Mouse (Mus musculus): ENCODE results near the gene Elmo1. TPM values are rescaled to one million over a fixed set of nuclear protein-coding genes. Genes with fewer than 3 reads are reported as not detected.

Elmo1 gene
- polyA plus RNA-seq, 1 experiment = 11.3 TPM

DNA sequence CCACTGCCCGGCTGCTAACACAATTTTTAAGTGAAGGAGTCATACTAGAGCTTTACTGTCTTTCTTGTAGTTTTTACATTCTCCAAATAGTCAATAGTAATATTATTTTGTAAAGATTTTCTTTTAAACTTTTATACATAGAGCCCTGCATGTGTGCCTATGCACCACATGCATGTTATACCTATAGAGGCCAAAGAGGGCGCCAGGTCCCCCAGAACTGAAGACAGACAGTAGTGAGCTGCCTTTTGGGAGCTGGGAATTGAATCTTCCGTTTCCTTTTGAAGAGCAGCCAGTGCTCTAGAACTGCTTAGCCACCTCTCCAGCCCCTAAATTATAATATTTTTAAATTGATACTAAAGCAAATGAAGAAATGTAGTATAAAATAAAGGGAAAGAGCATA lies 398.7 kb downstream of the Elmo1 start:
- no peak for DNase-seq (ENCODE audit: low read depth, low spot score)
- 87% methylated on average over 3 of the region's 3 CpGs for WGBS

GRCm38 (mm10) chr13:20489698-20490417 lies 399.5 kb downstream of the Elmo1 start:
- WGBS = 60% methylated on average over 8 of the region's 8 CpGs
- peak; percentile 31 for DNase-seq (ENCODE audit: low read depth, low spot score)

GRCm38 (mm10) chr13:20490860-20491594 lies 400.6 kb downstream of the Elmo1 start:
- WGBS = 59% methylated on average over 5 of the region's 5 CpGs
- DNase-seq (ENCODE audit: low read depth, low spot score) = no peak

- 30% methylated on average over 3 of the region's 3 CpGs for WGBS
- DNase-seq (ENCODE audit: low read depth, low spot score) = no peak
Measured at GRCm38 (mm10) chr13:20491666-20492065, 401.3 kb downstream of the Elmo1 start.

- no peak for DNase-seq (ENCODE audit: low read depth, low spot score)
- 85% methylated on average over 6 of the region's 6 CpGs for WGBS
Measured at GRCm38 (mm10) chr13:20494047-20494739, 403.8 kb downstream of the Elmo1 start.

DNA sequence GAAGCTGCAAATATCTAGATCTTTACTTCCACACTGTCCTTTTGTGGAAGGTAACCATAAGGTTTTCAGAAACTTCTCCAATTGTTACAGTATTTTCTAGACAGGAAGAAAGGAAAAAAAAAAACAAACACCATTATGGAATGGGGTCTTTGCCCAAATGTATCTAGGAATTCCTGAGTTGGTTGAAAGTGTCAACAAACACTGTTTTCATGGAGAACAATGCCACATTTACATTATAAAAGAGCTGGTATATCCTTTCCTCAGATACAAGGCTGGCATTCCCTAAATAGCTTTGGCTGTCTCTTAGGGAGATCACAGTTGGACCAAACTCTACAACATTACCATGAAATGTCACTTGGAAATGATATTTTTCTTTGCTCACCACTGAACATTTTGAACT lies 411.5 kb downstream of the Elmo1 start:
- no peak for DNase-seq (ENCODE audit: low read depth, low spot score)

- no peak for DNase-seq (ENCODE audit: low read depth, low spot score)
- 95% methylated on average over 3 of the region's 3 CpGs for WGBS
Measured at GRCm38 (mm10) chr13:20503371-20503770, 413.0 kb downstream of the Elmo1 start.

GRCm38 (mm10) chr13:20507381-20508129 lies 417.2 kb downstream of the Elmo1 start:
- 85% methylated on average over 10 of the region's 10 CpGs for WGBS
- DNase-seq (ENCODE audit: low read depth, low spot score) = no peak

DNA sequence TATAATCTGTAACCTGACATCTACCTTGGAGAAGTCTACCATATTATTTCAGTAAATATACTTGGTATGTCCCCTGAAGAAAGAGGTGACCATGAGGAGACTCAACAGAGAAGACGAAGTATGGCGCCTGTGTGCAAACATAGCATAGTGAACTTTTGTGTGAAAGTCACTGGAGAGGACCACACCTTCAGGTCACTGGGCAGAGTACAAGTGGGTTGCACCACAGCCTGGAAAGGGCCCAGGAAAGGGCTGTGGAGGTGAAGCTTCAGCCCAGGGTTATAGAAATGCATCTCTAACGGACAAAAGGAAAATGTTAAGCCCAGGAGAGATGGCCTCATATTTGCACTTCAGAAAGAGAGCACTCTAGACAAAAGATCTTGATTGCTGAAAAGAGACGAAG lies 420.6 kb downstream of the Elmo1 start:
- 87% methylated on average over 4 of the region's 4 CpGs for WGBS
- DNase-seq (ENCODE audit: low read depth, low spot score) = no peak

- DNase-seq (ENCODE audit: low read depth, low spot score) = no peak
- WGBS = 44% methylated on average over 10 of the region's 10 CpGs
Measured at GRCm38 (mm10) chr13:20512317-20513240, 422.2 kb downstream of the Elmo1 start.

DNA sequence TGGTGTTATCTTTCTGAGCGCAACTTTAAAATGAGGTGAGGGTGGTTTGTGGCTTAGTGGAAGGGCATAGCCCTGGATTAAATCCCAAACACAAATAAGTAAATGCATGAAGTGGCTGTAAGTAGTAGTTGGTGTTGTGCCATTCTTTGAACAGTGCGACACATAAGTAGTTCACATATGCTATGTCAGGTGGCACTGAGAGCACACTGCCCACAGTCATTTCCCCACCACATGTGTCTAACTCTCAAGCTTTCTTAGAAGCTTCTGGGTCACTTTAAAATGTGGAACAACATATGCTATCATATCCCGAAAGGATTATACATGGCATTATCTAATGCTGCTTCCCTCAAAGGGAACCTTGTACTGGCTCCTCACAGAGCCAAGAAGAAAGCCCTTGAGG lies 424.3 kb downstream of the Elmo1 start:
- DNase-seq (ENCODE audit: low read depth, low spot score) = no peak
- WGBS = 97% methylated on average over 3 of the region's 3 CpGs

GRCm38 (mm10) chr13:20516096-20516495 lies 425.7 kb downstream of the Elmo1 start:
- 59% methylated on average over 4 of the region's 4 CpGs for WGBS
- no peak for DNase-seq (ENCODE audit: low read depth, low spot score)

- DNase-seq (ENCODE audit: low read depth, low spot score) = no peak
- WGBS = 64% methylated on average over 4 of the region's 4 CpGs
Measured at GRCm38 (mm10) chr13:20517702-20518101, 427.3 kb downstream of the Elmo1 start.

DNA sequence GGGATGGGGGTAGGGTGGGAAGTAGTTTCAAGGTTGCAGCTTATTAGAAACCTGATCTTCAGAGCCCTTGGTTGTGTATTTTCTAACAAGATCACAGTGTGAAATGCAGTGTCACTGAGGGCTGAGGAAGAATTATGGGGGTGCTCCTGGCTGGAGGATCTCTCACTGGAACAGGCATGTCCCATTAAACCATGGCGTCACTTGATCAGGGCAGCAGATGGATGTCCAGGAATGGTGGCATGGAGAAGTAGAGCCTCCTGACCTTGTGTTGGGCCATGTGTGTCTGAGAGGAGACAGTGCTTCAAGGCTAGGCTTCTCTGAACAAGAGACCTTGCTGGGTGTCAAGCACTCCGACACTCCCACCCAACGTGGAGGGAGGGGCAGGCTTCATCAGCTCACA lies 431.1 kb downstream of the Elmo1 start:
- no peak for DNase-seq (ENCODE audit: low read depth, low spot score)
- 90% methylated on average over 3 of the region's 3 CpGs for WGBS

- no peak for DNase-seq (ENCODE audit: low read depth, low spot score)
- WGBS = 91% methylated on average over 1 of the region's 1 CpGs
Measured at GRCm38 (mm10) chr13:20523671-20524070, 433.3 kb downstream of the Elmo1 start.

DNA sequence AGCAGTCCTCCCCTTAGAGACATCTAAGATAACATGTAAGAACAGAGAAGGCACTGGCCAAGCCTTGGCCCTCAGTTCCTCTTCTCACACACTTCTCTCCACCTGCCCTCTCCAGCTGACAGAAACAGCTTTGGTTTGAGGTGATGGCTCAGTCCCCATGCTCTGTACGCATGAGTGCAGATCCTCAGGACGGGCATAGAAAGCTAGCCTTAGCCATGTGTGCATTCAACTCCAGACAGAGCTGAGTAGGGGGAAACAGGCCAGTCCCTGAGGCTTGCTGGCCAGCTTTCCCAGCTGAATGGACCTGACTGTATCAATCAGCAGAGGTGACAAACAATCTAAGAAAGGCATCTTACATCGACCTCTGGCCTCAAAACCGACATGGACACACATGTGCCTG lies 435.4 kb downstream of the Elmo1 start:
- WGBS = 88% methylated on average over 4 of the region's 4 CpGs
- no peak for DNase-seq (ENCODE audit: low read depth, low spot score)

DNA sequence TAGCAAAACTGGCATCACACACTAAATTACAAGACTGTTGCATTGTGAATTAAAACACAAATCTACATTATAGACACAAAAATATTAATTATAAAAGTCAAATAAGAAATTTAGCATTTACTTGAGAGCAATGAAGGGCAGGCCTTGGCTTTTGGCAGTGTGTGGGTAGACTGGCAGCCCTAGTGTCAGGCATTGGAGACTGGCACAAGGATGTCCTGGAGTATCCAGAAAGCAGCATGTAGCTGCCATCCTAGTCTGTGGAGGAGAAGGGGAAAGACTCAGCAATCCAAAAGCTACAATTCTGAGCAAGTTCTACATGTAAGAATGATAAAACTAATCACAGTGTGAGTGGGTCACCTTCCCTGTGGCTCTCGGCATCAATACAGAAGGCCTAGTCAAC lies 446.7 kb downstream of the Elmo1 start:
- WGBS = 96% methylated on average over 1 of the region's 1 CpGs
- DNase-seq (ENCODE audit: low read depth, low spot score) = no peak

GRCm38 (mm10) chr13:20537487-20537886 lies 447.1 kb downstream of the Elmo1 start:
- 76% methylated on average over 2 of the region's 2 CpGs for WGBS
- no peak for DNase-seq (ENCODE audit: low read depth, low spot score)
